Mouse (Mus musculus) liver, adult 2 months (tissue): ENCODE data around the gene Sdhb.

Experiments used
- CTCF ChIP-seq: fragments of 200-500 bp; IDR thresholded peaks from 2 replicates; pipeline ENCODE4 v1.5.1; 2011; ENCODE audit warnings: low read depth, low read length, control low read depth
- POLR2A ChIP-seq: fragments of 200-500 bp; IDR thresholded peaks from 2 replicates; pipeline ENCODE4 v1.6.1; 2011; ENCODE audit warnings: low read length, control low read depth; ENCODE audit not compliant: insufficient read depth; ENCODE audit errors: extremely low read depth

DNA sequence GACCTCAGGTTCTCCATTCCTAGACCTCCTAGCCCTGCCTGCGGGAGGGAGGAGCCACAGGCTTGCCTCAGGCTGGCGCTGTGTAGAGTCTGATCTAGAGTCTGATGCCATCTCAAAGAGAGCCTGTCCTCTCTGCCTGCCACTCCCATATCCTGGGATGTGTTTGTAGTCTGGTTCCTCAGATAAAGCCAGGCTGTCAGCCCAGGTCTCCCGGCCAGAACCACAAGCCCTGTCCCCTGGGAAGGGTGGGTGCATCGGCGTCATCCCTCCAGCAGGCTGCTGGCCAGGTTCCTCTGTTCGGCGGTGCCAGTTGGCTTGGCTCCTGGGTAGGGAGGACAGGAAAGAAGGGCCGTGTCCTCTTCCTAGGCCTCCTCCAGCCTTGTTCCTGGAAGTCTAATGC lies 47.0 kb downstream of the Sdhb start:
- TF ChIP-seq POLR2A (no peak), CTCF (no peak)
